Mouse (Mus musculus): ENCODE measurements around the gene Ulk3.

Gene Ulk3

GRCm38 (mm10) chr9:57618854-57619253 is 29.6 kb downstream of the Ulk3 start:
- DNase-seq: no peak

GRCm38 (mm10) chr9:57620674-57621073 is 31.4 kb downstream of the Ulk3 start, which contains the start of gene Lman1l:
Lman1l (minus strand) TSS chr9:57620774.
- no peak for DNase-seq

GRCm38 (mm10) chr9:57624295-57624694 is 35.0 kb downstream of the Ulk3 start:
- no peak for DNase-seq

- no peak for DNase-seq
Measured at GRCm38 (mm10) chr9:57625674-57626500, 36.6 kb downstream of the Ulk3 start.

- DNase-seq: no peak
Measured at GRCm38 (mm10) chr9:57627191-57627590, 37.9 kb downstream of the Ulk3 start.

GRCm38 (mm10) chr9:57627892-57628291 is 38.6 kb downstream of the Ulk3 start:
- DNase-seq: no peak

GRCm38 (mm10) chr9:57628717-57629116 is 39.5 kb downstream of the Ulk3 start:
- no peak for DNase-seq

GRCm38 (mm10) chr9:57629118-57629874 is 40.0 kb downstream of the Ulk3 start:
- peak; percentile 90 to 94 for DNase-seq

GRCm38 (mm10) chr9:57633481-57634024 is 44.3 kb downstream of the Ulk3 start:
- no peak for DNase-seq

- no peak for DNase-seq
Measured at GRCm38 (mm10) chr9:57637272-57637671, 48.0 kb downstream of the Ulk3 start.

- peak; percentile 64 to 75 for DNase-seq
Measured at GRCm38 (mm10) chr9:57637741-57638322, 48.6 kb downstream of the Ulk3 start.

GRCm38 (mm10) chr9:57638651-57639459 is 49.6 kb downstream of the Ulk3 start:
- DNase-seq: no peak

GRCm38 (mm10) chr9:57639661-57640328 is 50.5 kb downstream of the Ulk3 start:
- DNase-seq: no peak

GRCm38 (mm10) chr9:57640384-57640783 is 51.1 kb downstream of the Ulk3 start:
- DNase-seq: no peak

- no peak for DNase-seq
Measured at GRCm38 (mm10) chr9:57641022-57641421, 51.8 kb downstream of the Ulk3 start.

- DNase-seq: no peak
Measured at GRCm38 (mm10) chr9:57641775-57642550, 52.7 kb downstream of the Ulk3 start.

GRCm38 (mm10) chr9:57643169-57643855 is 54.1 kb downstream of the Ulk3 start:
- no peak for DNase-seq

- no peak for DNase-seq
Measured at GRCm38 (mm10) chr9:57643856-57644180, 54.6 kb downstream of the Ulk3 start.

- peak in 1 of 2 experiments; percentile 49 for DNase-seq
Measured at GRCm38 (mm10) chr9:57644442-57644943, 55.2 kb downstream of the Ulk3 start.
